Mouse (Mus musculus): ENCODE data around the gene Nppb. TPM values are rescaled to one million over a fixed set of nuclear protein-coding genes. Genes with fewer than 3 reads are reported as not detected.

Gene Nppb
- polyA plus RNA-seq, 1 experiment from 2014 or later: 234 TPM

GRCm38 (mm10) chr4:148001866-148002265 lies 16.3 kb downstream of the Nppb start:
- H3K4me3 ChIP-seq (ENCODE audit: control insufficient read depth in 1 of 2, insufficient read depth in 1 of 2, low read depth in 1 of 2, low read length in 2 of 2): peak overlapping the region in 1 of 2 experiments; percentile 14; a peak in 1 of 4 replicates
- peak overlapping the region; percentile 36 for H3K4me2 ChIP-seq (ENCODE audit: low read length)
- 42% methylated on average over 8 of the region's 8 CpGs for WGBS

GRCm38 (mm10) chr4:148004361-148004760 lies 18.8 kb downstream of the Nppb start:
- Histone ChIP-seq H3K36me3 (ENCODE audit: control insufficient read depth, insufficient read depth, low read length) (peaks cover 52% of the 10 kb centered on the region), H3K27me3 (ENCODE audit: control insufficient read depth, insufficient read depth, low read length) (no peaks in the 10 kb centered on the region), H3K9me3 (ENCODE audit: control insufficient read depth, low read length) (no peaks in the 10 kb centered on the region), H3K4me2 (ENCODE audit: low read length) (no peak overlapping the region), H3K27ac (replicated peaks in 1 of 2; ENCODE audit: control insufficient read depth in 1 of 2, insufficient read depth in 1 of 2, low read depth in 2 of 2, low read length in 2 of 2) (no peak overlapping the region), H3K4me1 (ENCODE audit: control insufficient read depth in 2 of 2, insufficient read depth in 2 of 2, low read length in 2 of 2) (peaks cover 10 to 11% of the 10 kb centered on the region in 2 experiments), H3K9ac (ENCODE audit: low read length) (no peak overlapping the region), H3K4me3 (ENCODE audit: control insufficient read depth in 1 of 2, insufficient read depth in 1 of 2, low read depth in 1 of 2, low read length in 2 of 2) (no peak overlapping the region)
- whole genome bisulfite sequencing: 66% methylated on average over 7 of the region's 7 CpGs
- ATAC-seq (ENCODE audit: insufficient number of reproducible peaks, insufficient read depth, low FRiP score, low read depth): no peak

More at GRCm38 (mm10) chr4:148001866-148002265, 16.3 kb downstream of the Nppb start:
- no peak for ATAC-seq (ENCODE audit: insufficient number of reproducible peaks, insufficient read depth, low FRiP score, low read depth)
- peak overlapping the region in 1 of 2 experiments; percentile 33; a peak in 1 of 4 replicates for H3K27ac ChIP-seq (replicated peaks in 1 of 2; ENCODE audit: control insufficient read depth in 1 of 2, insufficient read depth in 1 of 2, low read depth in 2 of 2, low read length in 2 of 2)
- H3K9ac ChIP-seq (ENCODE audit: low read length): no peak overlapping the region
- H3K9me3 ChIP-seq (ENCODE audit: control insufficient read depth, low read length): no peaks in the 10 kb centered on the region
- H3K36me3 ChIP-seq (ENCODE audit: control insufficient read depth, insufficient read depth, low read length): peaks cover 27% of the 10 kb centered on the region
- peaks cover 16% of the 10 kb centered on the region in 2 experiments for H3K4me1 ChIP-seq (ENCODE audit: control insufficient read depth in 2 of 2, insufficient read depth in 2 of 2, low read length in 2 of 2)
- no peaks in the 10 kb centered on the region for H3K27me3 ChIP-seq (ENCODE audit: control insufficient read depth, insufficient read depth, low read length)

DNA sequence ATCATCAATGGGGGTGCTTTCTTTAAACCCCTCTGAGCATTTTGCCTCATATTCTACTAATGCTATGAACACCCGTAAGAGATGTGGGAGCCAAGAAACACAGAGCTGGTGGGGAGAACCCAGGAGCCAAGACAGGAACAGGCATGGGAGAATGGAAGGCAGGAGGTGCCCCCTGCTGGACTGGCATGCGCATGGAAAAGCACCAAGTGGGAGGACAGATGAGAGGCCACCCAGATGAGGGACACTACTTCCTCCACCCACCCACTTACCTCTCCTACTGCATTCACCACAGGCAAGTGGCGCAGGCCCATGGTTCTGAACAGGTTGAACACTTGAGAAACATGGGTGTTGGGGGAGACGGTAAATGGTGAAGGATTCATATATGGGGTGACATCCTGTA lies 22.8 kb downstream of the Nppb start:
- 74% methylated on average over 4 of the region's 4 CpGs for WGBS
- ATAC-seq (ENCODE audit: insufficient number of reproducible peaks, insufficient read depth, low FRiP score, low read depth): no peak
- peaks cover 92% of the 10 kb centered on the region for H3K36me3 ChIP-seq (ENCODE audit: control insufficient read depth, insufficient read depth, low read length)

DNA sequence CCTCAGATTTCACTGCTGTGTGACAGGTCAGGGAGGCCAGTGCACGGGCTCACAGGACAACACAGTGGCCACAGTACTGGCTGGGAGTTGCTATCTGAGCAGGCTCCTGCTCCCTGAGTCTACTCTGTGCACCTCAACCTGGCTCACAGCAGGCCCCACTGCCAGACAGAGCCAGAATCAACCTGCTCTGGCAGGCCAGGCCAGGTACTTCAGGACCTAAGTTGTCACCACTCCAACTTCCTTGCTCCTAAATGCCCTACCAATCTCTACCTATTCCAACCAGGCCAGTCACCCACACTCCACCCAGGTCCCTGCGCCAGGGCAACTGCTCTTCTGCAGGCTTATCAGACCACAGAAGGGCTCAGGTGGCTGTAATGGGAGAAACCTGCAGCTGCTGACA lies 24.1 kb downstream of the Nppb start:
- no peak overlapping the region for H3K4me3 ChIP-seq (ENCODE audit: control insufficient read depth in 1 of 2, insufficient read depth in 1 of 2, low read depth in 1 of 2, low read length in 2 of 2)
- H3K4me2 ChIP-seq (ENCODE audit: low read length): no peak overlapping the region
- no peaks in the 10 kb centered on the region for H3K9me3 ChIP-seq (ENCODE audit: control insufficient read depth, low read length)
- H3K27ac ChIP-seq (replicated peaks in 1 of 2; ENCODE audit: control insufficient read depth in 1 of 2, insufficient read depth in 1 of 2, low read depth in 2 of 2, low read length in 2 of 2): no peak overlapping the region
- H3K27me3 ChIP-seq (ENCODE audit: control insufficient read depth, insufficient read depth, low read length): no peaks in the 10 kb centered on the region
- no peaks in the 10 kb centered on the region for H3K4me1 ChIP-seq (ENCODE audit: control insufficient read depth in 2 of 2, insufficient read depth in 2 of 2, low read length in 2 of 2)
- ATAC-seq (ENCODE audit: insufficient number of reproducible peaks, insufficient read depth, low FRiP score, low read depth): no peak
- H3K9ac ChIP-seq (ENCODE audit: low read length): no peak overlapping the region
- WGBS: 70% methylated on average over 2 of the region's 2 CpGs
- H3K36me3 ChIP-seq (ENCODE audit: control insufficient read depth, insufficient read depth, low read length): peaks cover 100% of the 10 kb centered on the region

More for the DNA sequence above, 22.8 kb downstream of the Nppb start:
- Histone ChIP-seq H3K4me3 (ENCODE audit: control insufficient read depth in 1 of 2, insufficient read depth in 1 of 2, low read depth in 1 of 2, low read length in 2 of 2) (no peak overlapping the region), H3K9me3 (ENCODE audit: control insufficient read depth, low read length) (no peaks in the 10 kb centered on the region), H3K4me2 (ENCODE audit: low read length) (no peak overlapping the region), H3K27me3 (ENCODE audit: control insufficient read depth, insufficient read depth, low read length) (no peaks in the 10 kb centered on the region), H3K27ac (replicated peaks in 1 of 2; ENCODE audit: control insufficient read depth in 1 of 2, insufficient read depth in 1 of 2, low read depth in 2 of 2, low read length in 2 of 2) (no peak overlapping the region), H3K4me1 (ENCODE audit: control insufficient read depth in 2 of 2, insufficient read depth in 2 of 2, low read length in 2 of 2) (no peaks in the 10 kb centered on the region), H3K9ac (ENCODE audit: low read length) (no peak overlapping the region)

GRCm38 (mm10) chr4:148011332-148011731 lies 25.7 kb downstream of the Nppb start:
- Histone ChIP-seq H3K4me1 (ENCODE audit: control insufficient read depth in 2 of 2, insufficient read depth in 2 of 2, low read length in 2 of 2) (no peaks in the 10 kb centered on the region), H3K9ac (ENCODE audit: low read length) (no peak overlapping the region), H3K9me3 (ENCODE audit: control insufficient read depth, low read length) (no peaks in the 10 kb centered on the region), H3K27ac (replicated peaks in 1 of 2; ENCODE audit: control insufficient read depth in 1 of 2, insufficient read depth in 1 of 2, low read depth in 2 of 2, low read length in 2 of 2) (no peak overlapping the region), H3K36me3 (ENCODE audit: control insufficient read depth, insufficient read depth, low read length) (peaks cover 100% of the 10 kb centered on the region), H3K27me3 (ENCODE audit: control insufficient read depth, insufficient read depth, low read length) (no peaks in the 10 kb centered on the region), H3K4me2 (ENCODE audit: low read length) (no peak overlapping the region), H3K4me3 (ENCODE audit: control insufficient read depth in 1 of 2, insufficient read depth in 1 of 2, low read depth in 1 of 2, low read length in 2 of 2) (no peak overlapping the region)
- 87% methylated on average over 3 of the region's 3 CpGs for WGBS
- no peak for ATAC-seq (ENCODE audit: insufficient number of reproducible peaks, insufficient read depth, low FRiP score, low read depth)

DNA sequence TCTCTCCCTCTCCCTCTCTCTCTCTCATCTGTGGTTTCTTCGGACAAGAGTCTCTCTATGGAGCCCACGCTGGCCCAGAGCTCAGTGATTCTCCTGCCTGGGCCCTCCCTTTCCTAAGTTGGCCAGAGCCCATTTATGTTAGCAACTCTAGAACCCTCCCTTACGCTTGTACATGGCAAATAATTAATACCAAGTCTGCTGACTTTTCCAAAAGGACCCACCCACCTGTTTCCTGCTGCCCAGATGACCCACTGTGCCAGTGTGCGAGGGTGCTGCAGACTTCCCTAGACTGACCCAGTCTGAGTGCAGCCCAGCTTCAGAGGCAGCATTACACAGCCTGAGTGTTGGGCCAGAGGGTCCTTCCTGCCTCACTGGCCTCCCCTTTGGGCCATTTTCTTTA lies 26.6 kb downstream of the Nppb start:
- H3K36me3 ChIP-seq (ENCODE audit: control insufficient read depth, insufficient read depth, low read length): peaks cover 100% of the 10 kb centered on the region
- H3K9me3 ChIP-seq (ENCODE audit: control insufficient read depth, low read length): no peaks in the 10 kb centered on the region
- no peaks in the 10 kb centered on the region for H3K27me3 ChIP-seq (ENCODE audit: control insufficient read depth, insufficient read depth, low read length)
- WGBS: 92% methylated on average over 4 of the region's 4 CpGs
- no peak overlapping the region for H3K4me3 ChIP-seq (ENCODE audit: control insufficient read depth in 1 of 2, insufficient read depth in 1 of 2, low read depth in 1 of 2, low read length in 2 of 2)
- ATAC-seq (ENCODE audit: insufficient number of reproducible peaks, insufficient read depth, low FRiP score, low read depth): no peak
- no peak overlapping the region for H3K27ac ChIP-seq (replicated peaks in 1 of 2; ENCODE audit: control insufficient read depth in 1 of 2, insufficient read depth in 1 of 2, low read depth in 2 of 2, low read length in 2 of 2)
- no peak overlapping the region for H3K9ac ChIP-seq (ENCODE audit: low read length)
- no peak overlapping the region for H3K4me2 ChIP-seq (ENCODE audit: low read length)
- H3K4me1 ChIP-seq (ENCODE audit: control insufficient read depth in 2 of 2, insufficient read depth in 2 of 2, low read length in 2 of 2): no peaks in the 10 kb centered on the region

- Histone ChIP-seq H3K9me3 (ENCODE audit: control insufficient read depth, low read length) (no peaks in the 10 kb centered on the region), H3K4me3 (ENCODE audit: control insufficient read depth in 1 of 2, insufficient read depth in 1 of 2, low read depth in 1 of 2, low read length in 2 of 2) (no peak overlapping the region), H3K4me1 (ENCODE audit: control insufficient read depth in 2 of 2, insufficient read depth in 2 of 2, low read length in 2 of 2) (no peaks in the 10 kb centered on the region), H3K4me2 (ENCODE audit: low read length) (no peak overlapping the region), H3K27ac (replicated peaks in 1 of 2; ENCODE audit: control insufficient read depth in 1 of 2, insufficient read depth in 1 of 2, low read depth in 2 of 2, low read length in 2 of 2) (no peak overlapping the region), H3K27me3 (ENCODE audit: control insufficient read depth, insufficient read depth, low read length) (no peaks in the 10 kb centered on the region), H3K36me3 (ENCODE audit: control insufficient read depth, insufficient read depth, low read length) (peaks cover 97% of the 10 kb centered on the region), H3K9ac (ENCODE audit: low read length) (no peak overlapping the region)
- 79% methylated on average over 10 of the region's 10 CpGs for WGBS
- no peak for ATAC-seq (ENCODE audit: insufficient number of reproducible peaks, insufficient read depth, low FRiP score, low read depth)
These were observed 29.8 kb downstream of the Nppb start for GRCm38 (mm10) chr4:148015418-148015817.

- ATAC-seq (ENCODE audit: insufficient number of reproducible peaks, insufficient read depth, low FRiP score, low read depth): no peak
- peaks cover 96% of the 10 kb centered on the region for H3K36me3 ChIP-seq (ENCODE audit: control insufficient read depth, insufficient read depth, low read length)
- H3K4me3 ChIP-seq (ENCODE audit: control insufficient read depth in 1 of 2, insufficient read depth in 1 of 2, low read depth in 1 of 2, low read length in 2 of 2): no peak overlapping the region
- no peak overlapping the region for H3K9ac ChIP-seq (ENCODE audit: low read length)
- no peaks in the 10 kb centered on the region for H3K9me3 ChIP-seq (ENCODE audit: control insufficient read depth, low read length)
- H3K27me3 ChIP-seq (ENCODE audit: control insufficient read depth, insufficient read depth, low read length): no peaks in the 10 kb centered on the region
- 64% methylated on average over 3 of the region's 3 CpGs for WGBS
- H3K27ac ChIP-seq (replicated peaks in 1 of 2; ENCODE audit: control insufficient read depth in 1 of 2, insufficient read depth in 1 of 2, low read depth in 2 of 2, low read length in 2 of 2): no peak overlapping the region
- no peaks in the 10 kb centered on the region for H3K4me1 ChIP-seq (ENCODE audit: control insufficient read depth in 2 of 2, insufficient read depth in 2 of 2, low read length in 2 of 2)
- H3K4me2 ChIP-seq (ENCODE audit: low read length): no peak overlapping the region
These were observed 31.4 kb downstream of the Nppb start for GRCm38 (mm10) chr4:148016981-148017380.
